Mouse (Mus musculus): ENCODE results near the gene Cd24a.

The Cd24a gene

DNA sequence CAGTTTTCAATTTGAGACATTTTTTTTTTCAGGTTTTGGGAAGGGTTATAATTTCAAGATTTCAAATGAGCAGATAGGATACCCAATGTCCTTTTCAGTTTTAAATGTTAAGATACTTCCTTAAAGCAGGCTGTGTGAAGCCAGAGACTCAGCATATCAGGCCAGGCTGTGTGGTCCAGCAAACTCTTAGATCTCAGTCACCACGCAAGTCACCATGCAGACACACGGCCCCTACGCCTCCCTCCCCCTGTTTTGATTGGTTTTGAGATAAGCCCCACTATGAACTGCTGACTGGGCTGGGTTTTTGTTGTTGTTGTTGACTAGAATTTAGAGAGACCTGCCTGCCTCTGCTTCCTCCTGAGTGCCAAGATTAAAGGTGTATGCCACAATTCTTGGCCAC is 3.2 kb downstream of the Cd24a start:
- DNase-seq (ENCODE audit: low spot score in 2 of 2): no peak

DNA sequence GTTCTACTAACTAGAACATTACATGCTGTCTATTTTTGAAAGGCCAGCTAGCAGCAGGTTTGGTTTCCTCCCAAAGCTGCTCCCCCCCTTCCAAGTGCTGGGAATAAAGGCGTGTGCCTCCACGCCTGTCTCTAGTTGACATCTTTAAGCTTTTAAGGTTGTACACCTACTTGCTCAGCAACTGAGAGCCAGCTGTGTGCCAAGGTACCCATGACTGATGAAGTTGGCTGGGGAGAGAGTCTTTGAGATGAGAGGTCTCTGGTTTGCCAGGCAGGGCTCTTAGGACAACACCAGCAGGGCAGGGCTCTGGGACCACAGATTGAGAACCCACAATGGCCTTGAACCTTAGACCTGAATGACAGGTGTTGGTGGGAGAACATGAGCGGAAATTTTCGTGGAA is 6.5 kb downstream of the Cd24a start:
- no peak for DNase-seq (ENCODE audit: low spot score in 2 of 2)

DNA sequence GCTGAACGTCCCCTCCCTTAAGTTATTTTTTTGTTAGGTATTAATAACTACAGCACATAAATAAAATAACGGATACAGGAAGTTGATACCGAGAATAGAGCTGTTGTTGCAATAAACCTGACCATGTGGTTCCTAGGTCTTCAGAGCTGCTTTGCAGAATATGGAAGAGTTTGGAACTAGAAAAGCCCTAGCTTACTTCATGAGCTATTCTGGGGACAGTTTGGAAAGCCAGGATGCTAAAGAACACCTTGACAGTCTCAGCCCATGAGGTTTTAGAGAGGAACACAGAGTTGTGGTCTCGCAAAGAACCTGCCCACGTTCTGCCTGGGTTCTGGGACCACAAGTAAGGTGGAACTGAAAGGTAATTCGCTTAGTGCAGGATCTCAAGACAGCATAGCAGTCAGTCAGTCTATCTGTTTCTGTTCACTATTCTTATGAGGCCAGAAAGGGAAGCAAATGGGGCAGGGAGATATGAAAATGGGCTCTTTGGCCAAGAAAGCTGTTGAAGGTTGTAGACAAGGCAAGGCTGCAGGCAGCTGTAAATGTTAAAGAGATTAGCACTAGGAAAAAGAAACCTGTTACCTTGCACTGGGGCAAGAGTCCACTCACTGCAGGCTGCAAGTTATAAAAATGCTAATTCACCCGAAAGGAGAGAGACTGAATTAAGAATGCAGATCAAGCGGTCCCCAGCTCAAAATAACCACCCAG is 10.5 kb downstream of the Cd24a start:
- DNase-seq (ENCODE audit: low spot score in 2 of 2): no peak

DNA sequence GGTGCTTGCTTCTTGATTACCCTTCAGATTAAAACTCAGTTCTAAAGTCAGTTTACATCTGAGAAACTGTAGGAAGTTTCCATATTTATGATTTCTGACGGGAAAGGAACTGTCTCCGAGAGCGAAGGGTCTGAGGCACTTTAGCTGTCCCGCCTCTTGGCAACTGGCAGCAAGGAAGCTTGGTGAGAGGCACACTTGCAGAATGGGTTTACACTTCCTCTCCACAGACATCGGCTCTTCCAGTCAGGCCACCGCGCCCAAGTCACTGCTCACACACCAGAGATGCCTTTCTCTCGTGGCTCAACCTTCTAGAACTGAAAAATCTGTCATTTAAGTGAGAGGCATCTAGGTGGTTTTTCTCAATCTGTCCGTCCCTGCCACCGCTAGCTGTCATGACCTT is 13.4 kb downstream of the Cd24a start:
- DNase-seq (ENCODE audit: low spot score in 2 of 2): no peak

DNA sequence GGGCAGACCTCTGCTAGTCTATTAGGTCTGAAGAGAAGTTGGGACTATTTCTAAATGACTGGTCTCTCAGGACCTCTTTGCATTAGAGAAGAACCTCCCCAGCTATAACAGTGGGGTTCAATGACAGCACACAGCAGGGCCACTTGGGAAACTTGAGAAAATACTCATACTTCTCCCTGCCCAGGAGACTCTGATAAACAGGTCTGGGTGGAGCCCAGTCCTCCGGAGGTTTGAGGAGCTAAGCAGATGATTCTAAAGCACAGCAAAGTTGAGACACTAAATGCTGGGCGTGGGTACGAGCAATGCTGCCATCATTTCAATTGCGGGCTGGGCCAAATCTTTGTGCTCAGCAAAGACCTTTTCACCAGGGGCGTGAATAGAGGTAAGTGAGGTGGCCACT is 15.1 kb downstream of the Cd24a start:
- no peak for DNase-seq (ENCODE audit: low spot score in 2 of 2)

DNA sequence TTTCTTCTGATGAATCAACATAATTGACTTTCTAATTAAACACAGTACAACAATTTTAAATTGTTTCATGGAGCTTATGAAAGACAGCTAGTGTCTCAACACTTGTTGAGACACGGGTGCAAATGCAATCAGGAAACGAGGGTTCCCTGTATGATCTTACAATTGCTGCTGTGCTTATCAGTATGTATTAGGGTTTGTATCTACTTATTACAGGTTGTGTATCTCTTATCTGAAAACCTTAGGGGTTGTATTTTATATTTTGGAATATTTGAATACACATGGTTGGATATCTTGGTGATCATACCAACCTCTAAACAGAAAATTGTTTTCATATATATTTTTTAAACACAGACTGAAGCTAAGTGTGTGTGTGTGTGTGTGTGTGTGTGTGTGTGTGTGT is 16.1 kb downstream of the Cd24a start:
- DNase-seq (ENCODE audit: low spot score in 2 of 2): no peak

DNA sequence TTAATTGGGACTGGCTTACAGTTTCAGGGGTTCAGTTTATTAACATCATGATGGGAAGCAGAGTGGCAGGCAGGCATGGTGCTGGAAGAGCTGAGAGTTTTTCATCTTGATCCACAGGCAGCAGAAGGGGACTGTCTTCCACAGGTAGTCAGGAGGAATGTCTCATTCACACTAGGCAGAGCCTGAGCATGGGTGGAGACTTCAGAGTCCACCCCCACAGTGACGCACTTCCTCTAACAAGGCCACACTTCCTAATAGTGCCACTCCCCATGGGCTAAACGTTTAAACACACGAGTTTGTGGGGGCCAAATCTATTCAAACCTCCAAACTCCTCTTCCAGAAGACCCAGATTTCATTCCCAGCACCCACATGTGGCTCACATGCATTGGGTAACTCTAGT is 16.8 kb downstream of the Cd24a start:
- DNase-seq (ENCODE audit: low spot score in 2 of 2): no peak

DNA sequence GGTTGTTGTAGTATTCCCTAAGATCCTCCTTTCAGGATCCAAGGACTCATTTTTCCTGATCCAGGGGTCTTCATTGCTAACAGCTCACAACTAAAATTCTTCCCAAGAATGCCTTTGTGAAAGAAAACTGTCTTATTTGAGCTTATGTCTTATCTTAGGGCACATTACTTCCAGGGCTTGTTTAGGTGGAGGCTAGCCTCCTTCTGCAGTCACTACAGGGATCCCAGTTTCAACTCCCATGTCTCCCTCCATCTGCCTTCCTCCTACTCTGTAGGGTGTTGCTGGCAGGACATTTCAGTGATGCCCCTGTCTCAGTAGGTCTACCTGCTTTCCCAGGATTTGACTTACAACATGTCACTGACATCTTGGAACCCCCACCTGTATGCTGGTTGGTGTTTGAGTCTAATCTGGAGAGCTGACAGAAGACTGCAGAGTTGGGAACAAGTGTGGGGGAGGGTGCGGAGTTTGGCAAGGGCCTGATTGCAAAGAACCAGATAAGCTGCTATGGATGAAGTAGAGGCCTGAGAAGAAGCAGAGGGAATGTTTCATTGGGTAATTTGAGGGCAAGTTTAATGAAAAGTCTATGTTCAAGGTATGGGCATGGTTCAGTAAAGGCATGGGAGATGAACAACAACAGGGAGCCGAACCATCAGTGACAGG is 20.1 kb downstream of the Cd24a start:
- no peak for DNase-seq (ENCODE audit: low spot score in 2 of 2)

DNA sequence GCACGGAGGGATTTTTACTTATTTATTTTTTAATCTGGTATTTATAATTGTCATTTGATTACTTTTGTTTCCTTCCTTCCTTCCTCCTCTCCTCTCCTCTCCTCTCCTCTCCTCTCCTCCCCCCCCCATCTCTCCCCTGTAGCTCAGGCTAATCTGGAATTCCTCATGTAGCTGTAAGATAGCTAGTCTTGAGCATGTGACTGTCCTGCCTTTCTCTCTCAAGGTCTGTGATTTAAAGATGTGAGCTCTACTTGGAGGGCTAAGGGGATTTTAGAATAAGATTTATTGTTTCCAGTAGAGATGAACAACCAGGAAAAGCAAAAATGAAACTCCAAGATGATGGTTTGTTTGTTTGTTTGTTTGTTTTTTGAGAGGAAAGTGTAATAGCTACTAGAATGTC is 23.0 kb downstream of the Cd24a start:
- DNase-seq (ENCODE audit: low spot score in 2 of 2): no peak

DNA sequence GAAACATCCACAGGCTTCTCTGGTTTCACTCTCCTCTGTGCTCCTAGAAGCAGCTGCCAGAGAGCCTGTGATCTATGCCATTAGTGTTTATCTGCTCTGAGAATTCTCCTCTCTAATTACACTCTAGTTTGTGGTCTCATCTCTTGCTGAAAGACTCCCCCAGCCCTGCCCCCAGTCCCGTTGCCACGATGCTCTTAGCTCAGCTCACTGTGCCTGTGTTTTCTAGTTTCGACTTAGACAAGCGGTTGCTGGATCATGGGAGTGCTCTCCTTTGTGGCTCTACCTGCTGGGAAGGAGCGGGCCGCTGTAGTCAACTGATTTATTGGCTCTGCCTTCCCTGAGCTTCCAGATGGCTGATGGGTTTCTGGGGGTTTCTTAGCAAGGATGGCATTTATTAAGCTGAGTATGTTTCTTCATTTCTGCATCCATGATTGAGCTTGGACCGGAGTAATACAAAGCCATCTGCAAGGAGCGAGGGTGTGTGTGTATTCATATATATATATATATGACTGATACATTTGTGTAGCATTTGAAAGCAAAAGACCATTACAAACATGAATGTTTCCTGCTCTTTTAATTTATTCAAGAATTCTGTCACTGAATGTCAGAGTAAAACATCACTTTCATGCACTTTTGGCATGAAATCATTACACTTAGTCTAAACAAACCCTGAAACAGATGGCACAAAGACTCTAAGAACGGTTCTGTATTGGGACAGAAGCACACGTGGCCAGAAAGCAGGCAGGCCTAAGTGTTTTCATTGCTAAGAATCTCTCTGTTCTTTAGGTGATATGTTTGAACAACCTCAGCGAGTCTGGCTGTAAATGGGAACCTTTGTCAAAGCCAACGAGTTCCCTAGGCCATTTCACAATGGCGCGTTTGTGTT is 23.7 kb downstream of the Cd24a start:
- DNase-seq (ENCODE audit: low spot score in 2 of 2): no peak

DNA sequence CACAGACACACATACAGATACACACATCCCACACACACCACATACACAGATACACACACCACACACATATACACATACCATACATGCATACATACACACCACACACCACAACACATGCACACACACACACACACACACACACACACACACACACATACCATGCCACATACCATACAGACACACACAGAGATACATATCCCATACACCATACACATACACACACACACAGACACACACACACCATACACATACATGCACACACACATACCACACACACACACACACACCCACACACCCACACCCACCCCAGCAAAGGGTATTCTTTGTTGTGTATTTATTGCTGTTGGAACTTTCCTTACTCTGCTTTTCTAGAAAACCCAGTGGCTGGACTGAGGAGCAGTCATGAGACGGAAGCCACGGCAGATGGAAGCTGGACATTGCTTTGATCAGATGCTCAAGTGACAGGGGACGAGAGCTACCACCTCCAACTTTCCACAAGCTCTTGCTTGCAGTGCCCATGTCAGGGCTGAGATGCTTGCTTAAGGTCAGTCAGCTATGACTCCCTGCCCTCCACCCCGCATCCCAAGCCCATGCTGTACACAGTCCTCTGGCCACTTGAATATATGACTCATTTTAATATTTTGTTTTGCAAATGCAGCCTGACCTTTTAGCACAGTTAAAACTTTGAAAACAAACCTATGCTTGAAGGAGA is 26.0 kb downstream of the Cd24a start:
- DNase-seq (ENCODE audit: low spot score in 2 of 2): peak; percentile 10 to 20

DNA sequence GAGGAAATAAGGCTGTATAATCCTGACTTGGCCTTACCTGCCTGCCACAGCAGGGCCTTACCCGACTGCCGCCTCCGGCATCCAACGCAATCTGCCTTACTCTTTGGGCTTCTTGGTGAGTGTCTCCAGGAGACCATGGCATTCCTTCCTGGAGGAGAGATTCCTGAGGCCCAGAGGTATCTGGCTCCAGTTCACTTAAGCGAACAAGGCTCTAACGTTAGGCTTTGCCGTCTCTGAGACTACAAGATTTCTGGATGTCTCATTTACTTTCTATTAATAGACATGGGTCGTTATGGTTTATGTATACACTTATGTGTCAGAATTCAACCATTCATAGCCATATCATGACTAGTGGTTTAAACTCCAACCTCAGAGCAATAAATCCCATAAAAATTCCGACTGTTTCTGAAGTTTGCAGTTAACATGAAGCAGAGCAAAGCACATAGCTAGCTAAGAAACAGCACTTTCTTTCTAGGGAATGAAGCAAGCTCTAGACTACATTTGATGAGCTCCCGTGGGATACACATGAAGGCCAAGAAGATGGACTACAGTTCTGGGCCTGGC is 26.7 kb downstream of the Cd24a start:
- no peak for DNase-seq (ENCODE audit: low spot score in 2 of 2)

DNA sequence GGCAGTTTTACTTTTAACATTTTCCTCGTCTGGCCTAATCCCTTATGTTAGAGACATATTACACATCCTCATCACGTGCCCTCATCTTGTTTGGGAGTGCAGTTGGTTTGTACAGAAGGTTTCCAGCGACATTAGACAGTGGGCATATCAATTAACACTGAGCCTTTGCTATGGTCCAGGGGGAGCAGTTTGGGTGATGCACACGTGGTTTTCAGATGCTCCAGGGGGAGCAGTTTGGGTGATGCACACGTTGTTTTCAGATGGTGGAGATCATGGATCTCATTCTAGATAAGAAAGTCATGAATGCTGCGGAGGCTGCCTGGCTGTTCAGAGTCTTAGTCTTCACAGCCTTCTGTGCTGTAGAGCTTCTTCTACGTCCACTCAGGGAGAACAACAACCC is 27.8 kb downstream of the Cd24a start:
- no peak for DNase-seq (ENCODE audit: low spot score in 2 of 2)

DNA sequence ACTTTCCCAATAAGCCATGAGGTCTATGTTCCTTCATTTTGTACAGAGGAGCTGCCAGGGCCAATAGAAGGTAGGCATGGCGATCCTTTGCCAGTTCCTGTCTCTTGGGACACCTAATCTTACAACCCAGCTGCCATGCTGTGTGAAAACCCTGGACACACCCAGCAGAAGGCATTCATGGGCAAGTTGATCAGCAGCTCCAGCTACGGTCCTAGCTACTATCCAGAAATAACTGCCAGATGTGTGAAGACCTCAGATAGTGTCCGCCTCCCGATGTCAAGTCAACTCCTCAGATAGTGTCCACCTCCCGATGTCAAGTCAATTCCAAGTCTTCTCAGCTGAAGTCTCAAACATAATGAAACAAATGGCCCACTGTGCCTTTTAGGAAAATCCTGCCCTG is 31.4 kb downstream of the Cd24a start:
- no peak for DNase-seq (ENCODE audit: low spot score in 2 of 2)

DNA sequence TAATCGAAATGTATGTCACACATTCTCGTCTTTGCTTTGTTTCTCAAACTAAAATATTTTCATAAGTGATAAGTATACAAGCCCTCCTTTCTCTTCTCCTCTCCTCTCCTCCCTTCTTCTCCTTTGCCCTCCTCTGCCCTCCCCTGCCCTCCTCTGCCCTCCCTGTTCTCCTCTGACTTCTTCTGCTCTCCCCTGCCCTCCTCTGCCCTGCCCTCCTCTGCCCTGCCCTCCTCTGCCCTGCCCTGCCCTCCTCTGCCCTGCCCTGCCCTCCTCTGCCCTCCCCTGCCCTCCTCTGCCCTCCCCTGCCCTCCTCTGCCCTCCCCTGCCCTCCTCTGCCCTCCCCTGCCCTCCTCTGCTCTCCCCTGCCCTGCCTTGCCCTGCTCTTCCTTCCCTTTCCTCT is 31.9 kb downstream of the Cd24a start:
- DNase-seq (ENCODE audit: low spot score in 2 of 2): no peak

DNA sequence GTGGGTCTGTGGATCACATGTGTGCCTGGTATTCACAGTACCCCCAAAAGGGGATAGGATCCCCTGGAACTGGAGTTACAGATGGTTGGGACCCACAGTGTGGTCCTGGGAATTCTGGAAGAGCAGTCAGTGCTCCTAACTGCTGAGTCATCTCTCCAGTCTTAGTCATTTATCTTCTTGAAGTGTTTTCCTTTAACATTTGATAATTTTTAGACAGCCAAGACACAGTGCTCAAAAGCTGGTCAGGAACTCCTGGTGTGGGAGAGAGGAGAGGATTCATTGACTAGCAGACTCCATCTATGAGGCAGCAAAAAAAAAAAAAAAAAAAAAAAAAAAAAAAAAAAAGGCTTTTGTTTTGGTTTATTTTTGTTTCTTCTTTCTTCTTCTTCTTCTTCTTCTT is 33.0 kb downstream of the Cd24a start:
- DNase-seq (ENCODE audit: low spot score in 2 of 2): no peak

DNA sequence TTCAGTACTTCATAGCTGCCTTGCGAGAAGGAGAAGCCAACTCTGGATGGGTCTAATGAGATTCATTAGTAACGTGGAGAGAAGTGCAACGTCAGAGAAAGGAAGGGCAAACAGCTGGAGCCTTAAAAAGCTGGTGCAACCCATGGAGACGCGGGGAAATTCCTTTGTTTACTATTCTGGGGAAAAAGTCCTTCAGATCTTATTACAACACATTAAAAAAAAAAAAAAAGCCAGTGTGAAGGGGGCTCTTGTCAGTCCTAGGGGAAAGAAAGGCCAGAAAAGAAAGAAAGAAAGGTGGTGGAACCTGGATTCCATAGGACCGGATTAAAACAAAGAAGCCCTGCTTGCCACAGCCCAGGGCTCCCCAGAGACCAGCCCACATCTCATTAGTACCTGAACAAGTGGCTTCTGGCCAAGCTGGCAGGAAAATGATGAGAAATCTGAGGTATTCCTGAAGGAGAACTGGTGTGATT is 41.0 kb downstream of the Cd24a start:
- no peak for DNase-seq (ENCODE audit: low spot score in 2 of 2)

DNA sequence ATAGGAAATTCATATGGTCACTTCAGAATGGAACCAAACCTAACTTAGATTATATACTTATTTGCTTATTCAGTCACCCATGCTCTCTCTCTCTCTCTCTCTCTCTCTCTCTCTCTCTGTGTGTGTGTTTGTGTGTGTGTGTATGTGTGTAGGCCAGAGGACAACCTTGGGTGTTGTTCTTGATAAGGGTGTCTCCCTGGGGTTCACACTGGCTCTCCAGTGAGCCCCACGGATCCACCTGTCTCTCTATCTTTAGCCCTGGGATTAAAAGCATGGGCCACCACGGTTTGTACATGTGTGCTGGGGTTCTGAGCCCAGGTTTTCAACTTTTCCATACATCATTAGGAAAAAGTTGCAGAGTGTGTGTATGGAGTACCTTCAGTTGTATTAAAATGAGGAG is 41.9 kb downstream of the Cd24a start:
- DNase-seq (ENCODE audit: low spot score in 2 of 2): no peak

DNA sequence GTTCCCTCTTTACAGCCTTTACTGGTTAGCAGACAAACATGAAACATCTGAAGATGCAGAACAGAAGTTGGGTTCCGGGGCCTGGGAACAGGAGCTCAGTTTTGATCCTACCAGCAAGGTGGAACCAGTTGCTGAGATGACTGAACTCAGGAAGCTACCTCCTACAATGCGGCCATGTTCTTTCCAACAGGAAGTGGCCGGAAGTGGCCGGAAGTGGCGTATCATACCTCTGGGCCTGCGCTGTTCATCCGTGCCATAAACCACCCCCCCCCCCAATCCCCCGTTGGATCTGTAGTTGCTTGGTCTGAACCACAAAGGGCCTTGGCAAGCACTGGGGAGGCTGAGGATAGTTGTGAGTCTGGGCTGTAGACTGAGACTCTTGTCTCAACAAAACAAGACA is 45.4 kb downstream of the Cd24a start:
- DNase-seq (ENCODE audit: low spot score in 2 of 2): no peak

DNA sequence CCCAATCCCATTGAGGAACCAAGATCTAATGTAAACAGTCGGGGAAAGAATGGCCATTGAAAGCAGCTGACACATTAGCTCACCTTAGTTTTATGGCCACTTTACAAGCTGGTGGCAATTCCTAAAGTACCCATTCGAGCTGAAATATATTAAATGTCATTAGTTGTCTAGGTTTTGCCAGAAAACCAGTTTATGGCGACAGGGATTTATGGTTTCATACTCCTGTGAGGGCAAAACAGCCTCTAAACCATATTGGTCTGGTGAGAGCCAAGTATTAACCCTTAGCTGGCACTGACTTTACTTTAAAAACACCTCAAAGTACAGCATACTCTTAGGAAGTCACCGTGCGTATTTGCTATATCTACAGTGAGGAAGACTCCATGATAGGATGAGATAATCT is 46.3 kb downstream of the Cd24a start:
- no peak for DNase-seq (ENCODE audit: low spot score in 2 of 2)

DNA sequence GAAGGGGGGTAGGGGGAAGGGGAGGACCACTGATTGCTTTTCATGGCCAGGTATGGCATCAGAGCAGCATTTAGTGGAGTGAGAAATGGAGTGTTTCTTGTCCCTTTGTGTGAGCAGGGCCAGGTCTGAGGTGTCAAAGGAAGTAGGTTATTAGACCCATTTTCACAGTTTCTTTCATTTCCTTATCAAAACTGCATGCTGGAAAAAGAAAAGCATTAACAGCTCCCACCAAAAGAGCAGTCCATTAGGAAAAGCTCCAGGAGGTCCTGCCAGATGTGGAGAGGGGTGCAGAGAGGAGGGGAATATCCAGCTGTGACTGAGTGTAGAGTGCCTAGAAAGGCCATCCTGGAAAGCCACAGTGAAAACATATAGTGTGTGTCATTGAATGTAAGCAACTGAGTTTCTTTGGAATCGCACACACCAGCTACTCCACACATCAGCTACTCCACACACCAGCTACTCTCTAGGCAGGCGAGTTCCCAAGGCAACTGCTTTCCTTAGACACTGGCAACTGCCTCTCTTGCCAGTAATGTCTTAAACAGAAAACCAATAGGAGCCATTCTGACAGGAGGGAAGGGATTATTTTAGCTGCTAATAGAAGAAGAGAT is 46.8 kb downstream of the Cd24a start:
- DNase-seq (ENCODE audit: low spot score in 2 of 2): no peak
